Mouse (Mus musculus): ENCODE measurements around the gene Upp2. TPM values are rescaled to one million over a fixed set of nuclear protein-coding genes. Genes with fewer than 3 reads are reported as not detected.

Upp2 gene
- polyA plus RNA-seq, 1 experiment from 2014 or later = 5.9 TPM

- Histone ChIP-seq H3K36me3 (ENCODE audit: control insufficient read depth, insufficient read depth, low read length) (no peaks in the 10 kb centered on the region), H3K9me3 (ENCODE audit: control insufficient read depth, low read length) (no peaks in the 10 kb centered on the region), H3K4me2 (replicated peaks; ENCODE audit: low read depth, low read length) (no peak overlapping the region), H3K4me1 (ENCODE audit: control insufficient read depth, insufficient read depth, low read length) (peaks cover 30% of the 10 kb centered on the region), H3K9ac (ENCODE audit: low read depth, low read length) (no peak overlapping the region), H3K27ac (ENCODE audit: low read depth, low read length) (no peak overlapping the region), H3K27me3 (ENCODE audit: control insufficient read depth, insufficient read depth, low read length) (no peaks in the 10 kb centered on the region), H3K4me3 (ENCODE audit: low read length) (no peak overlapping the region)
- ATAC-seq (ENCODE audit: low FRiP score, low TSS enrichment) = no peak
- 27% methylated on average over 7 of the region's 7 CpGs for WGBS
Measured at GRCm38 (mm10) chr2:58529860-58530440, 37.1 kb upstream of the Upp2 start.

- Histone ChIP-seq H3K4me1 (ENCODE audit: control insufficient read depth, insufficient read depth, low read length) (peaks cover 34% of the 10 kb centered on the region), H3K27ac (ENCODE audit: low read depth, low read length) (no peak overlapping the region)
Measured at GRCm38 (mm10) chr2:58530521-58530920, 36.6 kb upstream of the Upp2 start.

GRCm38 (mm10) chr2:58532260-58532850 lies 34.7 kb upstream of the Upp2 start:
- Histone ChIP-seq H3K36me3 (ENCODE audit: control insufficient read depth, insufficient read depth, low read length) (0 out of 2 replicates have a peak, but pooled peaks cover 1% of the 10 kb centered on the region), H3K4me2 (replicated peaks; ENCODE audit: low read depth, low read length) (peak overlapping the region; percentile 32), H3K9ac (ENCODE audit: low read depth, low read length) (no peak overlapping the region), H3K4me3 (ENCODE audit: low read length) (no peak overlapping the region), H3K4me1 (ENCODE audit: control insufficient read depth, insufficient read depth, low read length) (peaks cover 38% of the 10 kb centered on the region), H3K9me3 (ENCODE audit: control insufficient read depth, low read length) (no peaks in the 10 kb centered on the region), H3K27me3 (ENCODE audit: control insufficient read depth, insufficient read depth, low read length) (no peaks in the 10 kb centered on the region), H3K27ac (ENCODE audit: low read depth, low read length) (peak overlapping the region; percentile 42; the same call in 1 of the 2 replicates)
- peak; percentile 91 for ATAC-seq (ENCODE audit: low FRiP score, low TSS enrichment)
- 8% methylated on average over 10 of the region's 10 CpGs for WGBS

More at GRCm38 (mm10) chr2:58530521-58530920, 36.6 kb upstream of the Upp2 start:
- no peak overlapping the region for H3K9ac ChIP-seq (ENCODE audit: low read depth, low read length)
- no peaks in the 10 kb centered on the region for H3K27me3 ChIP-seq (ENCODE audit: control insufficient read depth, insufficient read depth, low read length)
- no peaks in the 10 kb centered on the region for H3K36me3 ChIP-seq (ENCODE audit: control insufficient read depth, insufficient read depth, low read length)
- no peak for ATAC-seq (ENCODE audit: low FRiP score, low TSS enrichment)
- H3K4me3 ChIP-seq (ENCODE audit: low read length) = no peak overlapping the region
- WGBS = 73% methylated on average over 4 of the region's 4 CpGs
- H3K9me3 ChIP-seq (ENCODE audit: control insufficient read depth, low read length) = no peaks in the 10 kb centered on the region
- H3K4me2 ChIP-seq (replicated peaks; ENCODE audit: low read depth, low read length) = no peak overlapping the region

- H3K27ac ChIP-seq (ENCODE audit: low read depth, low read length) = peak overlapping the region; percentile 76; the same call in 1 of the 2 replicates
- H3K4me2 ChIP-seq (replicated peaks; ENCODE audit: low read depth, low read length) = no peak overlapping the region
- 0 out of 2 replicates have a peak, but pooled peaks cover 3% of the 10 kb centered on the region for H3K36me3 ChIP-seq (ENCODE audit: control insufficient read depth, insufficient read depth, low read length)
- peak; percentile 32; the same call in 1 of the 2 replicates for ATAC-seq (ENCODE audit: low FRiP score, low TSS enrichment)
- H3K4me3 ChIP-seq (ENCODE audit: low read length) = no peak overlapping the region
- no peak overlapping the region for H3K9ac ChIP-seq (ENCODE audit: low read depth, low read length)
- peaks cover 38% of the 10 kb centered on the region for H3K4me1 ChIP-seq (ENCODE audit: control insufficient read depth, insufficient read depth, low read length)
- H3K27me3 ChIP-seq (ENCODE audit: control insufficient read depth, insufficient read depth, low read length) = no peaks in the 10 kb centered on the region
- WGBS = 20% methylated on average over 7 of the region's 7 CpGs
- no peaks in the 10 kb centered on the region for H3K9me3 ChIP-seq (ENCODE audit: control insufficient read depth, low read length)
Measured at GRCm38 (mm10) chr2:58533521-58534001, 33.5 kb upstream of the Upp2 start.

- Histone ChIP-seq H3K4me3 (ENCODE audit: low read length) (no peak overlapping the region), H3K9ac (ENCODE audit: low read depth, low read length) (no peak overlapping the region), H3K4me2 (replicated peaks; ENCODE audit: low read depth, low read length) (no peak overlapping the region), H3K27me3 (ENCODE audit: control insufficient read depth, insufficient read depth, low read length) (no peaks in the 10 kb centered on the region), H3K27ac (ENCODE audit: low read depth, low read length) (no peak overlapping the region), H3K9me3 (ENCODE audit: control insufficient read depth, low read length) (no peaks in the 10 kb centered on the region), H3K36me3 (ENCODE audit: control insufficient read depth, insufficient read depth, low read length) (0 out of 2 replicates have a peak, but pooled peaks cover 3% of the 10 kb centered on the region), H3K4me1 (ENCODE audit: control insufficient read depth, insufficient read depth, low read length) (peaks cover 36% of the 10 kb centered on the region)
- ATAC-seq (ENCODE audit: low FRiP score, low TSS enrichment) = no peak
- WGBS = 70% methylated on average over 4 of the region's 4 CpGs
Measured at GRCm38 (mm10) chr2:58534379-58534778, 32.7 kb upstream of the Upp2 start.

- peaks cover 33% of the 10 kb centered on the region for H3K4me1 ChIP-seq (ENCODE audit: control insufficient read depth, insufficient read depth, low read length)
- WGBS = 75% methylated on average over 8 of the region's 8 CpGs
- H3K27ac ChIP-seq (ENCODE audit: low read depth, low read length) = no peak overlapping the region
- no peaks in the 10 kb centered on the region for H3K9me3 ChIP-seq (ENCODE audit: control insufficient read depth, low read length)
- no peaks in the 10 kb centered on the region for H3K27me3 ChIP-seq (ENCODE audit: control insufficient read depth, insufficient read depth, low read length)
- H3K36me3 ChIP-seq (ENCODE audit: control insufficient read depth, insufficient read depth, low read length) = 0 out of 2 replicates have a peak, but pooled peaks cover 3% of the 10 kb centered on the region
- peak; percentile 9; the same call in 1 of the 2 replicates for ATAC-seq (ENCODE audit: low FRiP score, low TSS enrichment)
- no peak overlapping the region for H3K4me2 ChIP-seq (replicated peaks; ENCODE audit: low read depth, low read length)
- no peak overlapping the region for H3K4me3 ChIP-seq (ENCODE audit: low read length)
- no peak overlapping the region for H3K9ac ChIP-seq (ENCODE audit: low read depth, low read length)
Measured at GRCm38 (mm10) chr2:58535233-58535632, 31.9 kb upstream of the Upp2 start.

- Histone ChIP-seq H3K4me1 (ENCODE audit: control insufficient read depth, insufficient read depth, low read length) (peaks cover 27% of the 10 kb centered on the region), H3K27ac (ENCODE audit: low read depth, low read length) (no peak overlapping the region), H3K4me2 (replicated peaks; ENCODE audit: low read depth, low read length) (no peak overlapping the region), H3K36me3 (ENCODE audit: control insufficient read depth, insufficient read depth, low read length) (0 out of 2 replicates have a peak, but pooled peaks cover 3% of the 10 kb centered on the region), H3K27me3 (ENCODE audit: control insufficient read depth, insufficient read depth, low read length) (no peaks in the 10 kb centered on the region), H3K9me3 (ENCODE audit: control insufficient read depth, low read length) (no peaks in the 10 kb centered on the region), H3K9ac (ENCODE audit: low read depth, low read length) (no peak overlapping the region), H3K4me3 (ENCODE audit: low read length) (no peak overlapping the region)
- 88% methylated on average over 3 of the region's 3 CpGs for WGBS
- no peak for ATAC-seq (ENCODE audit: low FRiP score, low TSS enrichment)
Measured at GRCm38 (mm10) chr2:58536796-58537195, 30.3 kb upstream of the Upp2 start.

GRCm38 (mm10) chr2:58538196-58538595 lies 28.9 kb upstream of the Upp2 start:
- no peak overlapping the region for H3K4me3 ChIP-seq (ENCODE audit: low read length)
- no peak for ATAC-seq (ENCODE audit: low FRiP score, low TSS enrichment)
- H3K9me3 ChIP-seq (ENCODE audit: control insufficient read depth, low read length) = no peaks in the 10 kb centered on the region
- no peak overlapping the region for H3K4me2 ChIP-seq (replicated peaks; ENCODE audit: low read depth, low read length)
- WGBS = 87% methylated on average over 6 of the region's 6 CpGs
- H3K27me3 ChIP-seq (ENCODE audit: control insufficient read depth, insufficient read depth, low read length) = no peaks in the 10 kb centered on the region
- no peak overlapping the region for H3K9ac ChIP-seq (ENCODE audit: low read depth, low read length)
- 0 out of 2 replicates have a peak, but pooled peaks cover 3% of the 10 kb centered on the region for H3K36me3 ChIP-seq (ENCODE audit: control insufficient read depth, insufficient read depth, low read length)
- no peak overlapping the region for H3K27ac ChIP-seq (ENCODE audit: low read depth, low read length)
- peaks cover 24% of the 10 kb centered on the region for H3K4me1 ChIP-seq (ENCODE audit: control insufficient read depth, insufficient read depth, low read length)

GRCm38 (mm10) chr2:58543252-58543651 lies 23.8 kb upstream of the Upp2 start:
- no peak overlapping the region for H3K27ac ChIP-seq (ENCODE audit: low read depth, low read length)
- no peaks in the 10 kb centered on the region for H3K36me3 ChIP-seq (ENCODE audit: control insufficient read depth, insufficient read depth, low read length)
- H3K9me3 ChIP-seq (ENCODE audit: control insufficient read depth, low read length) = no peaks in the 10 kb centered on the region
- WGBS = 91% methylated on average over 5 of the region's 5 CpGs
- H3K4me2 ChIP-seq (replicated peaks; ENCODE audit: low read depth, low read length) = no peak overlapping the region
- H3K4me1 ChIP-seq (ENCODE audit: control insufficient read depth, insufficient read depth, low read length) = no peaks in the 10 kb centered on the region
- H3K27me3 ChIP-seq (ENCODE audit: control insufficient read depth, insufficient read depth, low read length) = no peaks in the 10 kb centered on the region
- no peak for ATAC-seq (ENCODE audit: low FRiP score, low TSS enrichment)
- no peak overlapping the region for H3K4me3 ChIP-seq (ENCODE audit: low read length)
- H3K9ac ChIP-seq (ENCODE audit: low read depth, low read length) = no peak overlapping the region
